Mouse (Mus musculus) megakaryocyte, embryonic 14.5 days (primary cell): ENCODE results near the gene Ctdspl2.

Experiments used
- FLI1 ChIP-seq: IDR thresholded peaks from 2 replicates; pipeline ENCODE4 v1.6.1; 2012; ENCODE audit warnings: low read length, inconsistent platforms, mixed read lengths
- GATA1 ChIP-seq: IDR thresholded peaks from 3 replicates; pipeline ENCODE4 v1.6.1; 2012; ENCODE audit warnings: mixed read lengths, low read length, inconsistent platforms, borderline replicate concordance

DNA sequence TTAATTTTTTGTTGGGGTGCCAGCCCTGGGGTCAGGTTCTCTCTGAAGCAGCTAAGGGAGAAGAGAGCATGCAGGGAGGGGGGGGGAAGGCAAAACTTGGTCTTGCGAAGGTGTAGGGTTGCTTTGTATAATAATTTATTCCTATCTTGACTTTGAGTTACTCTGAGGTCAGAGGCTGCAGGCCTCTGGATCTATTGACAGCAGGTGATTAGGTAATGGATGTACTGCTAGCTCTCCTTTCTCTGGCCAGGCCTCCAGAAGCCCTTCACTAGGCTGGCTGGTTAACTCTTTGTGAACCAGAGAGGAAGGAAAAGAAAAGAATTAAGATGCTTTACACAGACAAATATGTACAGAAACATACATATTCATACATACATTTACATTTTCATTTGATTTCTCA lies 62.9 kb downstream of the Ctdspl2 start:
- TF ChIP-seq GATA1 (no peak), FLI1 (no peak)
